Mouse (Mus musculus) lung, embryonic 14.5 days (tissue): ENCODE data around the gene Postn. TPM values are rescaled to one million over a fixed set of nuclear protein-coding genes. Genes with fewer than 3 reads are reported as not detected.

Source experiments
- ATAC-seq: fragments of 200-750 bp; cut with Nextera tagmentation; 2 replicates; pipeline ENCODE4 v1.8.0; 2017; ENCODE audit warnings: mild to moderate bottlenecking, moderate TSS enrichment, moderate library complexity; ENCODE audit not compliant: insufficient read depth
- DNase-seq: peaks from one replicate; pipeline ENCODE4 v3.0.0-alpha.2; 2015
- H3K27ac ChIP-seq: fragments of 300-500 bp; sonication (generic); 2 replicates; pipeline ENCODE4 v1.5.1; 2014; ENCODE audit warnings: low read depth, mild to moderate bottlenecking, moderate library complexity
- H3K27me3 ChIP-seq: fragments of 300-500 bp; sonication (generic); 2 replicates; pipeline ENCODE4 v1.6.1; 2014; ENCODE audit warnings: low read length, control low read depth; ENCODE audit not compliant: insufficient read depth
- H3K36me3 ChIP-seq: fragments of 300-500 bp; sonication (generic); 2 replicates; pipeline ENCODE4 v1.6.1; 2014; ENCODE audit warnings: control low read depth; ENCODE audit not compliant: insufficient read depth
- H3K4me1 ChIP-seq: fragments of 300-500 bp; sonication (generic); 2 replicates; pipeline ENCODE4 v1.6.1; 2014; ENCODE audit warnings: antibody characterized with exemption, control low read depth; ENCODE audit not compliant: insufficient read depth
- H3K4me2 ChIP-seq: fragments of 300-500 bp; sonication (generic); 2 replicates; pipeline ENCODE4 v1.6.1; 2014; ENCODE audit warnings: mild to moderate bottlenecking
- H3K4me3 ChIP-seq: fragments of 300-500 bp; sonication (generic); 2 replicates; pipeline ENCODE4 v1.5.1; 2014; ENCODE audit warnings: low read depth, low read length
- H3K9ac ChIP-seq: fragments of 300-500 bp; sonication (generic); 2 replicates; pipeline ENCODE4 v1.6.1; 2014
- H3K9me3 ChIP-seq: fragments of 300-500 bp; sonication (generic); 2 replicates; pipeline ENCODE4 v1.6.1; 2016; ENCODE audit warnings: low read depth, low read length, control low read depth
- CTCF ChIP-seq: IDR thresholded peaks from 2 replicates; pipeline ENCODE4 v1.5.1; 2016; ENCODE audit warnings: antibody characterized with exemption, low read depth
- WGBS: fragments of 180-500 bp; shearing (Covaris S2); extraction: QIAGEN DNeasy Blood & Tissue Kit; methylation state at CpG from one replicate; pipeline ENCODE4 v1.1.7; 2014; 5-methylcytosine and 5-hydroxymethylcytosine counted together
- polyA plus RNA-seq: library from polyadenylated mRNA; unstranded; fragments of >200 nt; fragmentation: Nextera tagmentation; extraction: Ambion mirVana; gene quantifications from 2 replicates; pipeline ENCODE4 v1.2.1, GENCODE M21; 2014

The Postn gene
- polyA plus RNA-seq, 1 experiment from 2014 or later = 53.5 TPM

- Histone ChIP-seq H3K9me3 (no peaks in the 10 kb centered on the region), H3K9ac (no peak overlapping the region), H3K36me3 (no peaks in the 10 kb centered on the region), H3K4me3 (no peak overlapping the region), H3K4me1 (no peaks in the 10 kb centered on the region), H3K27me3 (no peaks in the 10 kb centered on the region), H3K4me2 (no peak overlapping the region), H3K27ac (no peak overlapping the region)
- TF ChIP-seq CTCF = no peak
- DNase-seq (no peak), ATAC-seq (no peak)
- 64% methylated on average over 6 of the region's 6 CpGs for WGBS
These were observed 11.7 kb downstream of the Postn start for GRCm38 (mm10) chr3:54372625-54373024.

- Histone ChIP-seq H3K27me3 (no peaks in the 10 kb centered on the region), H3K36me3 (no peaks in the 10 kb centered on the region), H3K4me2 (no peak overlapping the region), H3K4me3 (no peak overlapping the region), H3K9me3 (no peaks in the 10 kb centered on the region), H3K4me1 (no peaks in the 10 kb centered on the region), H3K27ac (no peak overlapping the region), H3K9ac (no peak overlapping the region)
- no peak for ATAC-seq
- no peak for TF ChIP-seq CTCF
- WGBS = 90% methylated on average over 6 of the region's 6 CpGs
- DNase-seq = no peak
These were observed 15.1 kb downstream of the Postn start for GRCm38 (mm10) chr3:54376014-54376413.

GRCm38 (mm10) chr3:54377647-54378046, 16.7 kb downstream of the Postn start:
- no peaks in the 10 kb centered on the region for H3K36me3 ChIP-seq
- ATAC-seq = no peak

GRCm38 (mm10) chr3:54378135-54378534, 17.2 kb downstream of the Postn start:
- H3K4me3 ChIP-seq = no peak overlapping the region
- no peak overlapping the region for H3K27ac ChIP-seq
- no peak overlapping the region for H3K9ac ChIP-seq
- no peaks in the 10 kb centered on the region for H3K9me3 ChIP-seq
- WGBS = 60% methylated on average over 1 of the region's 1 CpGs
- H3K36me3 ChIP-seq = no peaks in the 10 kb centered on the region
- H3K4me1 ChIP-seq = no peaks in the 10 kb centered on the region
- no peaks in the 10 kb centered on the region for H3K27me3 ChIP-seq
- H3K4me2 ChIP-seq = no peak overlapping the region
- ATAC-seq (no peak), DNase-seq (no peak)
- TF ChIP-seq CTCF = no peak

More at GRCm38 (mm10) chr3:54377647-54378046, 16.7 kb downstream of the Postn start:
- Histone ChIP-seq H3K9ac (no peak overlapping the region), H3K9me3 (no peaks in the 10 kb centered on the region), H3K27ac (no peak overlapping the region), H3K4me2 (no peak overlapping the region), H3K4me3 (no peak overlapping the region), H3K4me1 (no peaks in the 10 kb centered on the region), H3K27me3 (no peaks in the 10 kb centered on the region)
- WGBS = 54% methylated on average over 2 of the region's 2 CpGs
- DNase-seq = no peak
- TF ChIP-seq CTCF = no peak

GRCm38 (mm10) chr3:54379981-54380380, 19.1 kb downstream of the Postn start:
- DNase-seq = no peak
- Histone ChIP-seq H3K4me1 (no peaks in the 10 kb centered on the region), H3K27me3 (no peaks in the 10 kb centered on the region), H3K36me3 (no peaks in the 10 kb centered on the region), H3K4me3 (no peak overlapping the region), H3K9me3 (no peaks in the 10 kb centered on the region), H3K9ac (no peak overlapping the region), H3K27ac (no peak overlapping the region), H3K4me2 (no peak overlapping the region)
- no peak for TF ChIP-seq CTCF
- no peak for ATAC-seq
- 42% methylated on average over 4 of the region's 4 CpGs for WGBS

- Histone ChIP-seq H3K27ac (no peak overlapping the region), H3K9ac (no peak overlapping the region), H3K4me1 (no peaks in the 10 kb centered on the region), H3K27me3 (no peaks in the 10 kb centered on the region), H3K4me3 (no peak overlapping the region), H3K4me2 (no peak overlapping the region), H3K36me3 (no peaks in the 10 kb centered on the region), H3K9me3 (no peaks in the 10 kb centered on the region)
- TF ChIP-seq CTCF = no peak
- ATAC-seq (no peak), DNase-seq (no peak)
- 9% methylated on average over 2 of the region's 2 CpGs for WGBS
These were observed 38.4 kb downstream of the Postn start for GRCm38 (mm10) chr3:54399321-54399720.

GRCm38 (mm10) chr3:54399911-54400310, 39.0 kb downstream of the Postn start:
- H3K27ac ChIP-seq = no peak overlapping the region
- ATAC-seq (no peak), DNase-seq (no peak)
- no peaks in the 10 kb centered on the region for H3K9me3 ChIP-seq
- 27% methylated on average over 2 of the region's 2 CpGs for WGBS
- no peak overlapping the region for H3K9ac ChIP-seq
- H3K4me1 ChIP-seq = no peaks in the 10 kb centered on the region
- no peak overlapping the region for H3K4me3 ChIP-seq
- H3K4me2 ChIP-seq = no peak overlapping the region
- no peak for TF ChIP-seq CTCF
- no peaks in the 10 kb centered on the region for H3K27me3 ChIP-seq
- H3K36me3 ChIP-seq = no peaks in the 10 kb centered on the region

GRCm38 (mm10) chr3:54400617-54401016, 39.7 kb downstream of the Postn start:
- Histone ChIP-seq H3K4me2 (no peak overlapping the region), H3K36me3 (no peaks in the 10 kb centered on the region), H3K9me3 (no peaks in the 10 kb centered on the region), H3K27ac (no peak overlapping the region), H3K4me1 (no peaks in the 10 kb centered on the region), H3K9ac (no peak overlapping the region), H3K27me3 (no peaks in the 10 kb centered on the region), H3K4me3 (no peak overlapping the region)
- ATAC-seq (no peak), DNase-seq (no peak)
- 54% methylated on average over 1 of the region's 1 CpGs for WGBS
- TF ChIP-seq CTCF = no peak
